Mouse (Mus musculus): Measurements from ENCODE around the gene Magohb.

- TF ChIP-seq CTCF (IDR thresholded peaks at IDR 0.05; ENCODE audit: extremely low read depth, insufficient read depth, insufficient read length, insufficient replicate concordance): no peak
- no peak for TF ChIP-seq POLR2A (IDR thresholded peaks at IDR 0.05; ENCODE audit: low read depth, low read length)
These were observed 611 bp downstream of the Magohb start for GRCm38 (mm10) chr6:131292276-131292990.

Data from spleen, adult 2 months (tissue).